Mouse (Mus musculus) lung, embryonic 16.5 days (tissue): ENCODE measurements at regions not wholly inside any gene's neighbourhood (a gene's known extent, or its start where the extent isn't known, plus 50 kb on each side); places are given as distances from the start of the nearest gene placed in this dataset.
A peak's percentile ranks its signal among the peaks of the same experiment; 100 is the strongest.

ENCODE experiments used
- ATAC-seq: fragments of 200-750 bp; cut with Nextera tagmentation; 2 replicates; pipeline ENCODE4 v1.8.0; 2017; ENCODE audit warnings: low read depth, mild to moderate bottlenecking, moderate library complexity
- H3K27ac ChIP-seq: fragments of 300-500 bp; sonication (generic); 2 replicates; pipeline ENCODE4 v1.5.1; 2014; ENCODE audit warnings: mild to moderate bottlenecking, control low read depth, low read length
- H3K27me3 ChIP-seq: fragments of 300-500 bp; sonication (generic); 2 replicates; pipeline ENCODE4 v1.6.1; 2014; ENCODE audit warnings: low read depth, low read length, mixed read lengths; ENCODE audit not compliant: control insufficient read depth, insufficient read depth
- H3K36me3 ChIP-seq: fragments of 300-500 bp; sonication (generic); 2 replicates; pipeline ENCODE4 v1.6.1; 2014; ENCODE audit warnings: low read length; ENCODE audit not compliant: control insufficient read depth, insufficient read depth
- H3K4me1 ChIP-seq: fragments of 300-500 bp; sonication (generic); replicated peaks from 2 replicates; pipeline ENCODE4 v1.6.1; 2014; ENCODE audit warnings: low read length, mixed read lengths; ENCODE audit not compliant: control insufficient read depth, insufficient read depth
- H3K4me2 ChIP-seq: fragments of 300-500 bp; sonication (generic); 2 replicates; pipeline ENCODE4 v1.6.1; 2014; ENCODE audit warnings: low read depth, low read length, control low read depth
- H3K4me3 ChIP-seq: fragments of 300-500 bp; sonication (generic); 2 replicates; pipeline ENCODE4 v1.5.1; 2014; ENCODE audit warnings: mild to moderate bottlenecking, low read length, control low read depth
- H3K9ac ChIP-seq: fragments of 300-500 bp; sonication (generic); 2 replicates; pipeline ENCODE4 v1.6.1; 2014; ENCODE audit warnings: low read length, control low read depth
- H3K9me3 ChIP-seq: fragments of 300-500 bp; sonication (generic); 2 replicates; pipeline ENCODE4 v1.6.1; 2016; ENCODE audit warnings: low read length; ENCODE audit not compliant: control insufficient read depth
- WGBS: fragments of 180-500 bp; shearing (Covaris S2); extraction: QIAGEN DNeasy Blood & Tissue Kit; methylation state at CpG from one replicate; pipeline ENCODE4 v1.1.7; 2014; 5-methylcytosine and 5-hydroxymethylcytosine counted together

- Histone ChIP-seq H3K27ac (no peak overlapping the region), H3K4me2 (no peak overlapping the region), H3K4me1 (peaks cover 6% of the 10 kb centered on the region; the same call in 1 of the 2 replicates), H3K36me3 (no peaks in the 10 kb centered on the region), H3K27me3 (no peaks in the 10 kb centered on the region; the same call in 1 of the 2 replicates), H3K4me3 (no peak overlapping the region), H3K9ac (no peak overlapping the region), H3K9me3 (no peaks in the 10 kb centered on the region)
- ATAC-seq = no peak
- 61% methylated on average over 9 of the region's 9 CpGs for WGBS
Measured at GRCm38 (mm10) chr1:90506582-90506981, 96.2 kb upstream of the Cops8 start.

- no peak for ATAC-seq
- H3K36me3 ChIP-seq = no peaks in the 10 kb centered on the region
- WGBS = 77% methylated on average over 7 of the region's 7 CpGs
- no peak overlapping the region for H3K4me2 ChIP-seq
- no peak overlapping the region for H3K4me3 ChIP-seq
- no peaks in the 10 kb centered on the region; the same call in 1 of the 2 replicates for H3K27me3 ChIP-seq
- no peak overlapping the region for H3K27ac ChIP-seq
- no peak overlapping the region for H3K9ac ChIP-seq
- H3K9me3 ChIP-seq = no peaks in the 10 kb centered on the region
- peaks cover 6% of the 10 kb centered on the region; the same call in 1 of the 2 replicates for H3K4me1 ChIP-seq
Measured at GRCm38 (mm10) chr1:90509371-90509770, 93.4 kb upstream of the Cops8 start.

DNA sequence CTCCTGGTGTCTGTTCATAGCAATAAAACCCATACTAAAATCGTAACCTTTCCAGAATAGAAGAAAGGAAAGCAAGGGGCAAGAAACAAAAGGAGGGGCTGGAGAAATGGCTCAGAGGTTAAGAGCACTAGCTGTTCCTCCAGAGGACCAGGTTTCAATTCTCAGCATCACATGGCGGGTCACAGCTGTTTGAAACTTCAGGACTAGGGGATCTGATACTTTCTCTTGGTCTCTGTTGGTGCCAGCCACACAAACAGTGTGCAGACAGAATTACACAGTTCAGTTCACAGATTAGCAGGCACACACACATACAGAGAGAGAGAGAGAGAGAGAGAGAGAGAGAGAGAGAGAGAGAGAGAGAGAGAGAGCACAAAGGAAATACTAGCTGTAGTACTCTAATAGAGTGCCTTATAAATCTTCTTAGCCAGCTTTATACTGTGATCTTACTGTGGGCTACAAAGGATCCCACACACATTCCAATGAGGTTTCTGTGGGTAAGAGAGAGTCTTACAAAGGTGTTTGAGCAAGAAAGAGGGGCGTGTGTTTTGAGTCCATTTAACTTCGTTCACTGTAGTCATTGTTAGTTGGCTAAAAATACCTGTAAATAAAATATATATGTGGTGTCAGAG lies 89.2 kb upstream of the Cops8 start:
- no peak overlapping the region for H3K27ac ChIP-seq
- no peaks in the 10 kb centered on the region; the same call in 1 of the 2 replicates for H3K27me3 ChIP-seq
- no peaks in the 10 kb centered on the region for H3K36me3 ChIP-seq
- no peak for ATAC-seq
- no peak overlapping the region for H3K4me2 ChIP-seq
- H3K9ac ChIP-seq = no peak overlapping the region
- H3K9me3 ChIP-seq = no peaks in the 10 kb centered on the region
- H3K4me3 ChIP-seq = no peak overlapping the region
- WGBS = 71% methylated on average over 4 of the region's 4 CpGs
- H3K4me1 ChIP-seq = no peaks in the 10 kb centered on the region

- WGBS = 64% methylated on average over 7 of the region's 7 CpGs
- no peak overlapping the region for H3K27ac ChIP-seq
Measured at GRCm38 (mm10) chr1:90514176-90514575, 88.6 kb upstream of the Cops8 start.

GRCm38 (mm10) chr1:90518584-90519265 lies 84.1 kb upstream of the Cops8 start:
- Histone ChIP-seq H3K27me3 (peaks cover 3% of the 10 kb centered on the region), H3K9ac (no peak overlapping the region), H3K36me3 (no peaks in the 10 kb centered on the region), H3K4me3 (no peak overlapping the region), H3K4me2 (no peak overlapping the region), H3K4me1 (peaks cover under 1% of the 10 kb centered on the region; the same call in 1 of the 2 replicates), H3K27ac (no peak overlapping the region), H3K9me3 (no peaks in the 10 kb centered on the region)
- 48% methylated on average over 9 of the region's 9 CpGs for WGBS
- 0 out of 2 replicates have a peak, but pooled peaks have one; percentile 10 for ATAC-seq

More at GRCm38 (mm10) chr1:90514176-90514575, 88.6 kb upstream of the Cops8 start:
- no peak overlapping the region for H3K4me2 ChIP-seq
- no peak overlapping the region for H3K9ac ChIP-seq
- H3K4me1 ChIP-seq = no peaks in the 10 kb centered on the region
- H3K4me3 ChIP-seq = no peak overlapping the region
- no peaks in the 10 kb centered on the region for H3K9me3 ChIP-seq
- no peak for ATAC-seq
- no peaks in the 10 kb centered on the region for H3K36me3 ChIP-seq
- no peaks in the 10 kb centered on the region; the same call in 1 of the 2 replicates for H3K27me3 ChIP-seq

- H3K27ac ChIP-seq = no peak overlapping the region
- 68% methylated on average over 12 of the region's 12 CpGs for WGBS
- H3K4me3 ChIP-seq = no peak overlapping the region
- no peak overlapping the region for H3K9ac ChIP-seq
- peaks cover 3% of the 10 kb centered on the region for H3K27me3 ChIP-seq
- H3K4me2 ChIP-seq = no peak overlapping the region
- ATAC-seq = no peak
- H3K9me3 ChIP-seq = no peaks in the 10 kb centered on the region
- peaks cover 3% of the 10 kb centered on the region; the same call in 1 of the 2 replicates for H3K4me1 ChIP-seq
- H3K36me3 ChIP-seq = no peaks in the 10 kb centered on the region
Measured at GRCm38 (mm10) chr1:90519284-90520275, 83.2 kb upstream of the Cops8 start.

GRCm38 (mm10) chr1:90522294-90522693 lies 80.5 kb upstream of the Cops8 start:
- Histone ChIP-seq H3K4me3 (no peak overlapping the region), H3K9ac (no peak overlapping the region), H3K4me2 (no peak overlapping the region), H3K4me1 (peaks cover 7% of the 10 kb centered on the region; the same call in 1 of the 2 replicates), H3K36me3 (no peaks in the 10 kb centered on the region), H3K27me3 (peaks cover 5% of the 10 kb centered on the region), H3K9me3 (no peaks in the 10 kb centered on the region), H3K27ac (no peak overlapping the region)
- WGBS = 71% methylated on average over 8 of the region's 8 CpGs
- no peak for ATAC-seq

GRCm38 (mm10) chr1:90524641-90525220 lies 78.0 kb upstream of the Cops8 start:
- Histone ChIP-seq H3K9ac (no peak overlapping the region), H3K9me3 (no peaks in the 10 kb centered on the region), H3K27me3 (peaks cover 5% of the 10 kb centered on the region), H3K4me3 (no peak overlapping the region), H3K4me1 (peaks cover 7% of the 10 kb centered on the region; the same call in 1 of the 2 replicates), H3K4me2 (no peak overlapping the region), H3K27ac (no peak overlapping the region), H3K36me3 (no peaks in the 10 kb centered on the region)
- WGBS = 33% methylated on average over 3 of the region's 3 CpGs
- ATAC-seq = no peak; the same call in 1 of the 2 replicates
